Mouse (Mus musculus) bone marrow, adult 2 months (tissue): ENCODE data around the gene Dnah14. TPM values are rescaled to one million over a fixed set of nuclear protein-coding genes. Genes with fewer than 3 reads are reported as not detected.
"Not testable (repeated sequence)": the region's sequence is repeated elsewhere in the genome, so short reads cannot be mapped to it uniquely, and the experiment has no call there.

Experiments used
- H3K27ac ChIP-seq: fragments of 200-500 bp; 2 replicates; pipeline ENCODE4 v1.5.1; 2012; ENCODE audit warnings: low read depth, mild to moderate bottlenecking, control low read depth, inconsistent platforms, low read length; ENCODE audit not compliant: control insufficient read depth, poor library complexity, insufficient read depth
- H3K4me1 ChIP-seq: fragments of 200-500 bp; 2 replicates; pipeline ENCODE4 v1.6.1; 2011; ENCODE audit warnings: low read length; ENCODE audit not compliant: control insufficient read depth, insufficient read depth
- H3K4me3 ChIP-seq: fragments of 200-500 bp; replicated peaks from 2 replicates; pipeline ENCODE3; 2011; ENCODE audit warnings: mild to moderate bottlenecking, low read depth, low read length, control low read depth; ENCODE audit not compliant: control insufficient read depth
- CTCF ChIP-seq: fragments of 200-500 bp; IDR thresholded peaks from 2 replicates; pipeline ENCODE4 v1.5.1; 2011; ENCODE audit warnings: low read length, control low read depth; ENCODE audit not compliant: control insufficient read depth, insufficient read depth
- POLR2A ChIP-seq: fragments of 200-500 bp; IDR thresholded peaks from 2 replicates; pipeline ENCODE4 v1.6.1; 2011; ENCODE audit warnings: low read depth, mild to moderate bottlenecking, control low read depth, low read length, borderline replicate concordance; ENCODE audit not compliant: control insufficient read depth
- WGBS: fragments of 180-500 bp; shearing (Covaris S2); methylation state at CpG from one replicate; pipeline ENCODE4 v1.1.7; 2018; 5-methylcytosine and 5-hydroxymethylcytosine counted together
- polyA plus RNA-seq: library from polyadenylated mRNA; stranded (reverse); fragments of >200 nt; gene quantifications from 2 replicates; pipeline ENCODE4 v1.2.4, GENCODE M21; 2011; ENCODE audit warnings: low replicate concordance; ENCODE audit not compliant: missing spikeins, insufficient read depth, insufficient read length

Dnah14 gene
- polyA plus RNA-seq, 1 experiment = not detected

- no peak overlapping the region for H3K4me3 ChIP-seq
- 74% methylated on average over 5 of the region's 5 CpGs for WGBS
- TF ChIP-seq POLR2A = no peak
- H3K4me1 ChIP-seq = no peaks in the 10 kb centered on the region
- H3K27ac ChIP-seq = no peak overlapping the region
Observed at GRCm38 (mm10) chr1:181694729-181695498, 118.6 kb downstream of the Dnah14 start.

DNA sequence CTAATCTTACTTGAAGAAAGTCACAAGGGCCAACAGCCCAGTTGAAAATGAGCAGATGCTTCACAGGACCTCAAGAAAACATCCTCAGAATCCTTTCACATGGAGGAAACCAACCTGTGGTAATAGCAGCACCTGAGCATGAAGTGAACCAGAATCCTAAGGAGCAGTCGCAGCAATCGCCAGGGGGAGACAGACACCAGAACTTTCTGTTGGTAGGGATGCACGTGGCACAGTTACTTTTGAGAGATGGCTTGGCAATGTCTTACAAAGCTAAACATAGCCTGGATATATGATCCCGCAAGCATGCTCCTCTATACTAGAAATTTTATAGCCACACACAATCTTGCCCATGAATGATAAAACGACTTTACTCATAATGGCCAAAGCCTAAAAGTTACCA, 152.3 kb downstream of the Dnah14 start:
- H3K4me1 ChIP-seq = no peaks in the 10 kb centered on the region
- H3K4me3 ChIP-seq = no peak overlapping the region
- peak; percentile 52 for TF ChIP-seq CTCF
- no peak for TF ChIP-seq POLR2A
- 46% methylated on average over 5 of the region's 5 CpGs for WGBS
- H3K27ac ChIP-seq = no peak overlapping the region

DNA sequence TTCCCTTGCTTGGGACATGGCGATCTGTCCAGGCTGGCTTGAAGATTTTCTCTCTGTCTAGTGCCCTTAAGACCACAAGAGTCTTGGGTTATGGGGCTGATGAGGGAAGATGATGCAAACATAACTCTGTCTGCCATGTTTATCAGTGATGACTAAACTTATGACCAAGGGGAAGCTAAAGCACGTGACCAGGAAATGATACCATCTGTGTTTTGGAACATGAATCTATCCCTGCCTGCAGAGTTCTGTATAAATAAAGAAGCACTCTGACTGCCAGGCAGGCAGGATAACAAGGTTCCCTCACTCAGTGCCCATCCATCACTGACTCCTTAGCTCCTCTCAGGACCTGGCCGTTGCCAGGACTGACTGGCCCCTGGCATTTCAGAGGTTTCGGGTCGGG, 157.2 kb downstream of the Dnah14 start:
- no peak for TF ChIP-seq POLR2A
- no peak for TF ChIP-seq CTCF
- H3K4me3 ChIP-seq = no peak overlapping the region
- no peaks in the 10 kb centered on the region for H3K4me1 ChIP-seq
- H3K27ac ChIP-seq = no peak overlapping the region
- 71% methylated on average over 5 of the region's 5 CpGs for WGBS

DNA sequence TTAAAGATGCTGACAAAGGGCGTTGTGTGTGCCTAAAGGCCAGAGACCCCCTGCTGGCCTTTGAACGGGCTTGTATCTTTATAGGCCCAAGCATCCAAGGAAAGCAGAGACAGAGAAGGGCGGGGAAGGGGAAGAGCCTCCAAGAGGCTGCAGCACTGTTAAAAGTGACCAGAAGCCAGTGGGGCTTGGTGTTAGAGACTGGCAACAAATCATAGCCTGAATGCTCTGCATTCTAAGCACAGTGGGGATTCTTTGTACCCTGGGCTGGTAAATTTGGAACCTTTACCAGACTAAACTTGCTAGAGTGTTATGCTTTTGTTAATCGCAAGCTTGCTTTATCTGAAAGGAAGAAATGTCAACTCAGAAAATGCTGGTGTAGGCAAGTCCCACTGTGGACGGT, 163.9 kb downstream of the Dnah14 start:
- no peaks in the 10 kb centered on the region; the same call in 1 of the 2 replicates for H3K4me1 ChIP-seq
- TF ChIP-seq CTCF (no peak), POLR2A (no peak)
- 82% methylated on average over 5 of the region's 5 CpGs for WGBS
- H3K27ac ChIP-seq = no peak overlapping the region
- no peak overlapping the region for H3K4me3 ChIP-seq

DNA sequence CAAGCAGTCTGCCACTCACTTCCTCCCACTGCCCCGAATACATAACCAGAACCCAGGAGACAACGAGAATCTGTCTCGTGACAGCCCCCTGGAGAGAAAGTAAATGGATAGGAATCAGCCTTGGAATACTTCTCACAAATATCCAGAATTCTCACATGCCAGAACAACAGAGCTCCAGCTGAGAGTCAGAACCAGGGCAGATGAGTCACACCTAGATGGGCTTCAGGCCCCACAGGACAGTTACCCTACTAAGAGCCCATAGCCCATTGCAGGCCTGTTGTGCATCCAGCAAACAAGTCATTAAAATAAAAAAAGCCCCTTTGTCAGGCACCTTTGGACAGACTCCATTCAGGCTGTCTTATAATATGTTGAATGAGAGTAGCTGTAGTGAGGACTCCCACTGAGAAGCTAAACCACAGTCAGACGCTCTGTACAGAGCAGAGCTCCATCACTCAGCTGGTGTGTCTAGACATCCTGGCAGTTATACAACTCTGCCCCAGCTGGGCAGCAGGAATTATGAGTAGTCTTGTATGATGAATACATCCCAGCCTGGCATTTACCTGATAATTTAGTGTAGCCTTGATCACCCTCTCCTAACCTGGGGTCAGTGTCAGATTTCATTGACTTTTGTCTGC, 166.0 kb downstream of the Dnah14 start:
- H3K4me1 ChIP-seq = no peaks in the 10 kb centered on the region; the same call in 1 of the 2 replicates
- 63% methylated on average over 4 of the region's 4 CpGs for WGBS
- TF ChIP-seq POLR2A = no peak
- TF ChIP-seq CTCF = no peak
- no peak overlapping the region for H3K27ac ChIP-seq
- no peak overlapping the region for H3K4me3 ChIP-seq

DNA sequence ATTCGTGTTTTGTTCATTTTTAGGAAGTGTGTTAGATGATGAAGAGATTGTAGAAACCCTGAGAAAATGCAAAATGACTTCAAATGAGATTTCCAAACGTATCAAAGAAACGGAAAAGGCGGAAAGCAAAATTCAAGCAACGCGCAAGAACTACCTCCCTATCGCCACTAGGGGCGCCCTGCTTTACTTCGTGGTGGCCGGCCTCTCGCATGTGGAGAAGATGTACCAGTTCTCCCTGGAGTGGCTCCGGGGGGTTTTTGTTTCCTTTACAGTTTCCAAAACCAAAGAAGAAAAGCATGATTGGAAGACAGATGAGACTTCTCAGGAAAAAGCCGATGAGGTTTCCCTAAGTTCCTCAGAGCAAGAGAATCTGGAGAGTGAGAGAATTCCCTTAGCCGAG, 193.0 kb downstream of the Dnah14 start:
- no peak overlapping the region for H3K4me3 ChIP-seq
- H3K27ac ChIP-seq = no peak overlapping the region
- WGBS = 71% methylated on average over 14 of the region's 14 CpGs
- no peaks in the 10 kb centered on the region for H3K4me1 ChIP-seq
- TF ChIP-seq CTCF = peak; percentile 17; the same call in 1 of the 2 replicates
- no peak for TF ChIP-seq POLR2A

- TF ChIP-seq POLR2A (no peak), CTCF (no peak)
- Histone ChIP-seq H3K4me1 (no peaks in the 10 kb centered on the region), H3K4me3 (no peak overlapping the region), H3K27ac (no peak overlapping the region)
- WGBS = 84% methylated on average over 3 of the region's 3 CpGs
Observed at GRCm38 (mm10) chr1:181771871-181772270, 195.5 kb downstream of the Dnah14 start.

- no peak for TF ChIP-seq POLR2A
- no peak for TF ChIP-seq CTCF
- H3K4me1 ChIP-seq = no peaks in the 10 kb centered on the region
- 53% methylated on average over 1 of the region's 1 CpGs for WGBS
- H3K27ac ChIP-seq = no peak overlapping the region
- H3K4me3 ChIP-seq = no peak overlapping the region
Observed at GRCm38 (mm10) chr1:181776541-181776940, 200.2 kb downstream of the Dnah14 start.

DNA sequence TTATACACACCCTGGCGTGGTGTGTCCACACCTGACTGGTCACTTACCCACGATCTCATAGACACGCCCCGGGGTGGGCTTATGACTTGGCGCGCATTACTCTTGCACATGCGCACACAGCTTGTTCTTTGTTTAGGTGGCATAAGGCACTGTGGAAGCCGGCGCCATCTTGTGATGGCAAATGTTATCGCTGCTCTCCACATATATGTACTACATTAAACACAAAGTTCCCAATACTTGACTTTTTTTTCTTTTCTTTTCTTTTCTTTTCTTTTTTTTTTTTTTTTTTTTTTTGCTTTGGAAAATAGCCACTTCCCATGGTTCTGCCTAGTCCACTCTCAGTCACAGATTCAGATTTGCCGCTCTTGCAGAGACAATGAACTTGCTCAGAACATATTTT, 206.2 kb downstream of the Dnah14 start:
- not testable (repeated sequence) for H3K4me1 ChIP-seq, H3K4me3 ChIP-seq, H3K27ac ChIP-seq
- WGBS = 81% methylated on average over 11 of the region's 11 CpGs
